Mouse (Mus musculus) liver, adult 2 months (tissue): ENCODE measurements at regions not wholly inside any gene's neighbourhood (a gene's known extent, or its start where the extent isn't known, plus 50 kb on each side); places are given as distances from the start of the nearest gene placed in this dataset.

Experiments
- DNase-seq: peaks from one replicate; pipeline ENCODE4 v3.0.0-alpha.2; 2011; ENCODE audit warnings: low read depth, low spot score; ENCODE audit errors: extremely low read depth
- H3K27ac ChIP-seq: fragments of 200-500 bp; replicated peaks from 2 replicates; pipeline ENCODE4 v1.5.1; 2012; ENCODE audit warnings: low read depth, mild to moderate bottlenecking, control low read depth, inconsistent platforms, low read length; ENCODE audit not compliant: insufficient read depth
- H3K27me3 ChIP-seq: fragments of 200-500 bp; 2 replicates; pipeline ENCODE4 v1.6.1; 2012; ENCODE audit warnings: mild to moderate bottlenecking, moderate library complexity, low read length, inconsistent platforms; ENCODE audit not compliant: control insufficient read depth, insufficient read depth
- H3K36me3 ChIP-seq: fragments of 200-500 bp; 2 replicates; pipeline ENCODE4 v1.6.1; 2012; ENCODE audit warnings: low read length, inconsistent platforms; ENCODE audit not compliant: control insufficient read depth, insufficient read depth
- H3K4me1 ChIP-seq: fragments of 200-500 bp; 2 replicates; pipeline ENCODE4 v1.6.1; 2011; ENCODE audit warnings: low read length; ENCODE audit not compliant: control insufficient read depth, insufficient read depth
- H3K4me3 ChIP-seq: fragments of 200-500 bp; 2 replicates; pipeline ENCODE4 v1.5.1; 2011; ENCODE audit warnings: low read depth, mild to moderate bottlenecking, control low read depth, low read length, moderate library complexity; ENCODE audit not compliant: insufficient read depth
- H3K79me2 ChIP-seq: fragments of 200-500 bp; 2 replicates; pipeline ENCODE4 v1.6.1; 2012; ENCODE audit warnings: inconsistent platforms, mild to moderate bottlenecking, low read length, moderate library complexity; ENCODE audit not compliant: control insufficient read depth, insufficient read depth
- H3K9ac ChIP-seq: fragments of 200-500 bp; 2 replicates; pipeline ENCODE4 v1.6.1; 2012; ENCODE audit warnings: low read depth, mild to moderate bottlenecking, control low read depth, inconsistent platforms, low read length
- CTCF ChIP-seq: fragments of 200-500 bp; IDR thresholded peaks from 2 replicates; pipeline ENCODE4 v1.5.1; 2011; ENCODE audit warnings: low read depth, low read length, control low read depth
- POLR2A ChIP-seq: fragments of 200-500 bp; IDR thresholded peaks from 2 replicates; pipeline ENCODE4 v1.6.1; 2011; ENCODE audit warnings: low read length, control low read depth; ENCODE audit not compliant: insufficient read depth; ENCODE audit errors: extremely low read depth
- WGBS: fragments of 180-500 bp; shearing (Covaris S2); methylation state at CpG from one replicate; pipeline ENCODE4 v1.1.7; 2018; 5-methylcytosine and 5-hydroxymethylcytosine counted together

DNA sequence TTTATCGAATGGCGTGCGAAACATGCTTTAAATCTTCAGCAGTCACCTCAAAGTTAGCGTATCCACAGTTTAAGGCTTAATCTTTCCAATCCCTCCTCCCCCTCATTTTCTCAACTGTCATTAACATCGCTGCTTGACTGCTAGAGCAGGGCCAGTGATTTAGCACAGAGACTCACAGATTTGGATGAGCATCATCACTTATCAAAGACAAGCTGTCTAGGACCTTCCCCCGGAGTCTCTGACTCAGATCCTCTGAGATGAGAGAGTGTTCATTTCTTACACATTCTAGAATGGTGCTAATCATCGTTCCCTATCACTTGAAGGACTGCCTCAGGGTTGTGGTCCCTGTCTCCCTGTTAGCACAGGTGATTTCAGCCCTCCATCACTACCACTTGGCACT lies 112.1 kb upstream of the Tmem132c start:
- TF ChIP-seq CTCF = no peak
- no peak for TF ChIP-seq POLR2A
- Histone ChIP-seq H3K4me3 (no peak overlapping the region), H3K4me1 (no peaks in the 10 kb centered on the region), H3K27me3 (no peaks in the 10 kb centered on the region), H3K79me2 (no peaks in the 10 kb centered on the region), H3K27ac (no peak overlapping the region), H3K9ac (no peak overlapping the region), H3K36me3 (no peaks in the 10 kb centered on the region)
- DNase-seq = no peak
- WGBS = 76% methylated on average over 7 of the region's 7 CpGs

DNA sequence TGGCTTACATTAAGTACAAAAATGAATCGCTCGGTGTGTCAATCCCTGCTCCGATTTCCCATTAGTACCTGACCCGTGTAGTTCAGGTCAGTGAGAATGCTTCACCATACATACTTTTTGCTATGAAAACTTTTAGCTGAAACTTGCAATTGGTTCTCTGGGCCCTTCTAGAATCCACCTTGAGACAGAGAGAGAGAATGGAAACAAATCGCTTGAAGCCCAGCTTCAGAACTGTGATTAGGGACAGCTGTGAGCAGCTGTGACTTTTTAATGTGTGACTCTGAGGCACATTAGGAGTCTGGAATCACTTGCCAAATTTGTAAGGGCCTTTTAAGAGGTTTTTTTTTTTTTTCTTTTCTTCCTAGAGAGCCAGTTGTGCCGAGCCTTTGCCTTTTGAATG lies 107.2 kb upstream of the Tmem132c start:
- H3K9ac ChIP-seq = no peak overlapping the region
- no peak overlapping the region for H3K27ac ChIP-seq
- TF ChIP-seq POLR2A = no peak
- no peak for TF ChIP-seq CTCF
- WGBS = 84% methylated on average over 6 of the region's 6 CpGs
- no peak for DNase-seq
- no peak overlapping the region for H3K4me3 ChIP-seq
- H3K4me1 ChIP-seq = no peaks in the 10 kb centered on the region
- no peaks in the 10 kb centered on the region for H3K27me3 ChIP-seq
- H3K36me3 ChIP-seq = no peaks in the 10 kb centered on the region
- H3K79me2 ChIP-seq = no peaks in the 10 kb centered on the region

DNA sequence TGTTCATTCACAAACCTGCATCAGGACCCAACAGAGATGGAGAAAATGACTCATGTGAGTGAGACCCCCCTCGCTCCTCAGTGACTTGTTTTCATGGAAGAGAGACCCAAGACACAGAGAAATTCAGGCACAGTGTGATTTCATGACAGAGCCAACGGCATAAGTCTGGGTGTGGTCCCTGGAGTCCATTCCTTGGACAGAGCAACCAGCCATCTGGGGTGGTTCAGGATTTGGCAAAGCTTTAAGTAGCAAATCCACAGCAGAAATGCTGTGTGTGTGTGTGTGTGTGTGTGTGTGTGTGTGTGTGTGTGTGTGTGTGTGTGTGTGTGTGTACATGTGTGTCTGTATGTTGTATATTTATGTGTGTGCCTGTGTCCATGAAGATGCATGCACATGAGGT lies 101.0 kb upstream of the Tmem132c start:
- TF ChIP-seq POLR2A (no peak), CTCF (no peak)
- H3K9ac ChIP-seq = no peak overlapping the region
- no peak overlapping the region for H3K27ac ChIP-seq
- WGBS = 58% methylated on average over 2 of the region's 2 CpGs
- no peak overlapping the region for H3K4me3 ChIP-seq
- no peaks in the 10 kb centered on the region for H3K36me3 ChIP-seq
- H3K79me2 ChIP-seq = no peaks in the 10 kb centered on the region
- no peak for DNase-seq
- H3K4me1 ChIP-seq = no peaks in the 10 kb centered on the region
- no peaks in the 10 kb centered on the region for H3K27me3 ChIP-seq

DNA sequence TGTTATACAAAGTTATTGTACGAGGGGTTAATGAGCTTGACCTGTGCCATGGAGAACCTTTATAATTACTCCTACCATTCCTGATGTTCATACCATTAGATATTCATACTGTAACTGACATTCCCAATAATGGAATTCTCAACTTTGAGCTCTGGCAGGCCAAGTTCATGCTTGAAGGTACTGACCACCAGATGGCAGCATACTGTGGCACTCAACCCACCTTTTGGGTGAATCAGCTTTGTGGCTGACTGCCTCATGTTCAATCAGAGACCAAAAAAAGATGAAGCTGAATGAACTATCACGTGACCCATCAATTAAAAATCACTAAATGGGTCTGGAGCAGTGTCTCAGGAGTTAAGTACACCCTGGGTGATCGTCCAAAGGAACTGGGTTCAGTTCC lies 81.3 kb upstream of the Tmem132c start:
- no peaks in the 10 kb centered on the region for H3K79me2 ChIP-seq
- H3K27ac ChIP-seq = no peak overlapping the region
- 35% methylated on average over 3 of the region's 3 CpGs for WGBS
- H3K4me1 ChIP-seq = no peaks in the 10 kb centered on the region
- no peak for DNase-seq
- no peak for TF ChIP-seq POLR2A
- peak; percentile 49; the same call in 1 of the 2 replicates for TF ChIP-seq CTCF
- H3K27me3 ChIP-seq = no peaks in the 10 kb centered on the region
- no peak overlapping the region for H3K9ac ChIP-seq
- no peak overlapping the region for H3K4me3 ChIP-seq
- H3K36me3 ChIP-seq = no peaks in the 10 kb centered on the region

DNA sequence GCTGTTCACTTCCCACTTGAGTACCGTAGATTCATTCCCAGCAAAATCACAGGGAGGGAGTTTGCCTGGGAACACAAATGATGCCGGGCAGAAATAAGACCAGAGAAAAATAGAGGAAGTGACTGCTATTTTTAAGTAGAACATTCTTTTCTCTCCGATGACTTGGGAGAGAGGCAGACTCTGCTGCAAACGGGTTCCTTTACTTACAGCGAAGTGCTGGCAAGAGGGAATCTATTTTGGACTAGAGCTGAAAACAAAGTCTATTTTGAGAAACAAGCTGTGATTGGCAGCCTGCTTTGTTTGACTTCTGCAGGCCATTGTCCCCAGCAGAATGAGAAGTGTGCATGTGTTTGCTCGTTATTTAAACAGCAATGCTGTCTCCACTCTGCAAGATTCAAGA lies 78.2 kb upstream of the Tmem132c start:
- H3K36me3 ChIP-seq = no peaks in the 10 kb centered on the region
- H3K9ac ChIP-seq = no peak overlapping the region
- no peaks in the 10 kb centered on the region for H3K4me1 ChIP-seq
- H3K79me2 ChIP-seq = no peaks in the 10 kb centered on the region
- no peak overlapping the region for H3K27ac ChIP-seq
- TF ChIP-seq CTCF = no peak
- TF ChIP-seq POLR2A = no peak
- H3K27me3 ChIP-seq = no peaks in the 10 kb centered on the region
- H3K4me3 ChIP-seq = no peak overlapping the region
- no peak for DNase-seq
- 77% methylated on average over 6 of the region's 6 CpGs for WGBS

DNA sequence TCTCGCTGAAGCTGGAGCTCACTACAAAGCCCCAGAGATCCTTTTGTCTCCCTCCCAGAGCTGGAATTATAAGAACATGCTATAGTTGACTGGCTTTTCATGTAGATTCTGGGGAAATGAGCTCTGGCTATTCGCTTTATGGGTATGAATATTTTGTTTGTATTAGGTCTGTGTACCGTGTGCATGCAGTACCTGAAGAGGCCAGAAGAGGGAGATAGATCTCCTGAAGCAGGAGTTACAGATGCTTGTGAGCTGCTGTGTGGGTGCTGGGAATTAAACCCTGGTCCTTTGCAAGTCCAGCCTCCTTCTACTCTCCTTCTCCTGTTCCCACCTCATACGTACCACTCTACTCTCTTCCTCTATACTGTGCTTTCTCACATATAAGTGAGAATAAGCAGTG lies 52.6 kb upstream of the Tmem132c start:
- H3K4me3 ChIP-seq = no peak overlapping the region
- H3K36me3 ChIP-seq = no peaks in the 10 kb centered on the region
- TF ChIP-seq CTCF (no peak), POLR2A (no peak)
- no peak overlapping the region for H3K9ac ChIP-seq
- H3K79me2 ChIP-seq = no peaks in the 10 kb centered on the region
- 91% methylated on average over 4 of the region's 4 CpGs for WGBS
- DNase-seq = no peak
- no peaks in the 10 kb centered on the region for H3K4me1 ChIP-seq
- H3K27ac ChIP-seq = no peak overlapping the region
- no peaks in the 10 kb centered on the region for H3K27me3 ChIP-seq
